Mouse (Mus musculus) cortical plate, adult 2 months (tissue): ENCODE measurements around the gene Plekha5.

ENCODE experiments used
- CTCF ChIP-seq: fragments of 200-500 bp; IDR thresholded peaks from 2 replicates; pipeline ENCODE4 v1.5.1; 2011; ENCODE audit warnings: mild to moderate bottlenecking, control low read depth, low read length; ENCODE audit not compliant: insufficient read depth; ENCODE audit errors: extremely low read depth
- POLR2A ChIP-seq: fragments of 200-500 bp; IDR thresholded peaks from 2 replicates; pipeline ENCODE4 v1.6.1; 2011; ENCODE audit warnings: mild to moderate bottlenecking, low read length, control low read depth; ENCODE audit not compliant: insufficient read depth; ENCODE audit errors: extremely low read depth

DNA sequence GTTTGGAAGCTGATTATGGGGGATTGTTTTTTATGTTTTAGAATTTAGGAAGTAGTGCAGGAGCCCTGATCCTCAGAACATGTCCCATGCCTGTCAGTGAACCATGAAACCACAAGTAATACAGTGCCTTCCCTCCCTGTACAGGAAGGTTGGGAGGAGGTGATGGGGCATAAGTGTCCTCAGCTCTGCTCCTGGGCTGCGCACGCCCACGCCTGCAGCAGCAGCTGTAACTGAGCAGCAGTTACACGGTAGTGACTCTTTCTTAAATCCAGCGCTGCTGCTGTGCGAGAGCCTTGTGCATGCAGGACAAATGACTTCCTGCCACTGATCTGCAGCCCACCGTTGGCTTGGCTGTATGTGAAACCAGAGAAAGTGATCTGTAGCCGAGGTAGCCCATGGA lies 152.3 kb downstream of the Plekha5 start:
- no peak for TF ChIP-seq POLR2A
- no peak for TF ChIP-seq CTCF
